Mouse (Mus musculus) layer of hippocampus, adult 8-10 months (tissue): ENCODE results near the gene Hhat. TPM values are rescaled to one million over a fixed set of nuclear protein-coding genes. Genes with fewer than 3 reads are reported as not detected.

ENCODE experiments used
- DNase-seq, 2 experiments: peaks; one replicate each; pipeline ENCODE4 v3.0.0; 2022; ENCODE audit warnings: low spot score in 2 of 2
- total RNA-seq, 4 experiments: library from RNA; stranded (reverse); gene quantifications; 2 replicates each; pipeline ENCODE4 v1.2.4; 2022

The Hhat gene
- total RNA-seq, 4 experiments from 2014 or later, result 1.4 to 2.1 (median 1.7) TPM

DNA sequence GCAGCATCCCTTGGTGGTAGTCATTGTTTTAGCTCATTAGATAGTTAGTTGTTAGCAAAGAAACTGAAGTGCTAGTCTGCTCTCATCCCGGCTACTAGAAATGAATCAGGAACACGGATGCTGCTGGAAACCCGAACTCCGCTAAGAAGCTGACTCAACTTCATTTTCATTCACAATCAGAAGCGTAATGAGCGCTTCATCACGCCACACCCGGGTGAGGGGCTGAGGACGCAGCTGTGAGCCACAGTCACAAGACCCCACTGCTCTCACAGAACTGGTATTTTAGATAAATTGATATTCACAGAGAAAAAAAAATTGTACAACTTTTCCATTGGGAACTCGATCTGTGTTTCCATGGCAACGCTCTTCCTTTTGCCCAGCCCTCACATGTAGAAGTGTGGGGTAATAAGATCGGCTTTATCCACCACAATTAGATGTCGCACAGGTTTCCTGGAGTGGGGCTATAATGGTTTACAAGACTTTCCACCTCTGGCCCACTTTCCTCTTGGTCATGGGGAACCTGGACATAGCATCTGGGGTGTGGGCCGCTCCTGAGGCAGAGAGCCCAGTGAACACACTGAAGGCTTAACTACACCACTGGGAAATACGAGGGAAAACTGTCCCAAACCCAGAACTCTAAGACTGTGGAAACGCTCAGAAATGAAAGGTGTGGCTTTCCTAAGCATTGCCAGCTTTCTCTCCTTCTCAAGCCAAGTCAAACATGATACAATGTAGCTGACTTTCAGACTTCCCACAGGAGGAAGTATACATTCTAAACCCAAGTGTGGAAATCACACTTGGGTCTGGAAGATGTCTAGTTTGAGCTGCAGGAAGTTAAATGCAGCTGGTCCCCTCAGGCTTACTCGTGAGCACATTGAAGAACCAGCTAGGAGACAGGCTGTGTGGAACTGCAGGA is 14.3 kb upstream of the Hhat start:
- DNase-seq, result peak in 1 of 2 experiments; percentile 25

- peak; percentile 36 to 37 for DNase-seq
These were observed 13.4 kb upstream of the Hhat start for GRCm38 (mm10) chr1:192784374-192784773.

DNA sequence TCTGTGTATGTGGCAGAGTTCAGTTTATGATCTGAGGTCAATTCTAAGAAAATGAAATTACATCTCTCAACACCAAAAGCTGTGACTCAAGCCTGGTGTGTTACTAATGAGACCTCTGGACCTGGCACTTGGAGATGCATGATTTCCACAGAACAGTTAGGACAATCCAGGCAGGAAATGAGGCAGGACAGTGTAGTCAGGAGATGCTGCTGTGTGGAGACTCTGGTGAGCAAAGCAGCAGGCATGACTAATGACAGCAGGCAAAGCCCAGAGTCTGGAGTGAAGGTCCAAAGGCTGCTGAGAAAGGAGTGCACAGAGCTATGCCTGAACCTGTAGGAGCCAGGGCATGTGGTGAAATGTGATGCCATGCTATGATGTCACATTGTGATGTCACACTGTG is 10.2 kb upstream of the Hhat start:
- no peak for DNase-seq

- DNase-seq, result no peak
These were observed 8.0 kb upstream of the Hhat start for GRCm38 (mm10) chr1:192778869-192779514.

DNA sequence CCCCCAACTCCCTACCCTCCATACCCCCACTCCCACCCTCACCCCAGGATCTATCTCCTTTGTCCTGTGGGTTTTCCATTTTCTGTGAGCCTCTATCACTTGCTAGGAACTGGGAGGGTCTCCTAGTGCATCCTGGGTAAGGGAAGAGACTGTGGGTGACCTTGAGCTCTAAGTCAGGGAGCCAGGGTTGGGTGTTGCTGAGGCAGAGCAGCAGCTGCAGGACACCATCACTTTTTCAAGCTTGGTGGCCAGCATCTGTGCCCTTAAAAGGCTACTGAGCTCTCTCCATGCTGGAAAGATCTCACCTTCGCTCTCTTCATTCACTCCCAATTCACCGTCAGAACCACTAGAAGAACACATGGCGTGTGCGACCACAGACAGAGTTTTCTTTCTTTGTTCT is 7.2 kb upstream of the Hhat start:
- DNase-seq, result no peak

- DNase-seq, result peak; percentile 53 to 57
These were observed 911 bp downstream of the Hhat start for GRCm38 (mm10) chr1:192770130-192770494.

DNA sequence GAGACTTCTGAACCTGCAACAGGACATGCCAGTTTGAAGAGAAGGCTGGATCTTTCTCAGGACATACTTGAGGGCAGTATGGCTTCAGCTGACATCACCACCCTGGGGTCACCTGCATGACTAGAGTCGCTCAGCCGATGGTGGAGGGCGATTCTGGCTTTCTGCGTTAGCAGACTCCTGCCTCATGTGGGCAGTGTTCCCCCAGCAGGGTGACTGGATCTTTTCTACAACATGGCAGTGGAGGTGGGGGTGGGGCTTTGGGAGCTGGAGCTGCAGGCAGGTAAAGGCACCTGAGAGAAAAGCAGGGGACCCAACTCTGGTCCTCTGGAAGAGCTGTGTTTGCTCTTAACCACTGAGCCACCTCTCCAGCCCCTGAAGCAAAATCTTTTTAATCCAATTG is 5.5 kb downstream of the Hhat start:
- DNase-seq, result no peak

DNA sequence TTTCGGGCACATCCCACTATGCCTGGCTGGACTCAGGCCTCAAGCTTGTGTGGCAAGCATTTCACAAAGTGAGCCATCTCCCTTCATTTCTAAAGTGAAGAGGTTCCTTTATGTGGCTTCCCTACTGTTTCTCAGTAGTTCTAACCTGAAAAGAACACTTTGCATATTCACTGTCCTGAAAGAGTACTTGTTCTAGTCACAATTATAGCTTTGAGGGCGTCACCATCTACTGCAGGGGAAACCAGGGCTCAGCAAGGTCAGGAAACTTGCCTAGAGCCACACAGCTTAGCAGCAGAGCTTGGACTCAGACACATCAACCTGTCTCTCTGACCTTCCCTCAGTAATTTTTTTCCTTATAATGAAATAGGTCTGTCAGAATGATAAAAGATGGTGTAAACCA is 6.5 kb downstream of the Hhat start:
- no peak for DNase-seq

DNA sequence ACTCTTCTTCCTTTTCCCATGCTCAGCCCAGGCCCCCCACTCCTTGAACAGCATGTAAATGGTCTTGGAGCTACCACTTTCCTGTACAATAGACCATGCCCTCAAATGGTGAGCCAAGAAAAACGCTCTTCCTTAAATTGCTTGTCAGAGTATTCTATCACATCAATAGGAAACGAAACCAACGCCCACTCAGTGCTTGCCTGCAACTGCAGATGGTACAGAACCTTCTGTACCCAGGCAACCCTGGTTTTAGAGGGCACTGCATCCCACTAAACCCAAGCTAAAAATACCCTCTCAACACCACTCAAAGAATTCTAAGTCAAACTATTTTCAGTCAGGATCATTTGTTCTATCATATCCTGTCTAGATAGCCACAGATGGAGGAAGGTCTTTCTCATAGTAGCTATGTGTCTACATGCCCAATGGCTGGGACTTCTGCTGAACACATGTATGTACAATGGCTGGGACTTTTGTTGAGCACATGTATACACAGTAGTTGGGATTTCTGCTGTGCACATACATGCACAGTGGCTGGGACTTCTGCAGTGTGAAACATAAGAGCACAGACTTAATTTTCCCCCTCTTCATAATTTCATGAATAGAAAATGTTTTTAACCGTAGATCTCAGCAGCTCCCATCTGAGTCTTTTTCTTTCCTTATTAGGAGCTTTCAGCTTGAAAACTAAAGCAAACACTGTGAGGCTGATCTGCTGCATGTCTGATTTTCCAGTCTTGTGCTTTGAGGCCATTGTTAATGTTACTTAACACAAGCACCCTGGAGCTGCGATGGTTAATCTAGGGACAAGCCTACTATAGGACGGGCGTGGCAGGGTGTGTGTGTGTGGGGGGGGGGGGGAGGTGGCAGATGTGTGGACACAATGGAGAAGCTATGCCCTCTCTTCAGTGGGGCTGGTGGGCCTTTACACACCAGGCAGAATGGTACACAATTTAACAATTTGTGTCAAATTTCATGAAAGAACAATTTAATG is 7.8 kb downstream of the Hhat start:
- no peak for DNase-seq

- no peak for DNase-seq
These were observed 14.3 kb downstream of the Hhat start for GRCm38 (mm10) chr1:192756674-192757073.

DNA sequence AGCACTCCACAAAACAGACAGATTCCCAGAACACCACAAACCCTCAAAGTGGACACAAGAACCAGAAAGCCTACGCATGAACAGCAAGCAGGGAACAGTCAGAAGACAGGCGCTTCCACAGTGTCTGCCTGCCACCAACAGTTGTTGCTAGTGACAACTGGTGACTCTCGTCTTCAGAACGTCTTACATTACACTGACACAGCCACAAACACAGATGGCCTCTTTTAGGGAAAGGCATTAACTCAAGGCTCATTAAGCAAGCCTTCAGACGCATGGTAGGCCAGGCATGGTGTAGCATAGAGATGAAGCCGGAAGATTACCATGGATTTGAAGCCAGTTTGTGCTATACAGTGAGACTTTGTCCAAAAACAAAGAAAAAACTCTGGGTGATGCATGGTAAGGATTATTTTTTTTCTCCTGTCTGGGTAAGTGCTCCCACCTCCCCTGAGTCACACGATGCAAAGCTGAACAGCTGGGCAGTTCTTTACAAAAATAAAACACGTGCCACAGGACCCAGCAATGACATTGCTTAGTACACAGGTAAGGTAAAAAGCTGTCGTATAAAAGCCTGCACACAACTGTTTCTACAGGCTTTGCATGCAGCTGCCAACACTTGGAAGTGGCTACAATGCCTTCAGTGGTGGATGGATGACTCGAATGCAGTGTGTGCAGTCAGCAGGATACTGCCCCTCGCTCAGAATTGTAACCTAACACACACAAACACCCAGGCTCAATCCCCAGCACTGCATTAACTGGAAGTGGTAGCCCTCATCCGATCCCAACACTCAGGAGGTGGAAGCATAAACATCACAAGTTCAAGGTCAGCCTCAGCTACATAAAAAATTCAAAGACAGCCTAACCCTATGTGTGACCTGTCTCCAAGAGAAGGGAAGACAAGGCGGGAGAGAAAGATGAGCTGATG is 15.1 kb downstream of the Hhat start:
- DNase-seq, result no peak

GRCm38 (mm10) chr1:192755246-192755645 is 15.8 kb downstream of the Hhat start:
- DNase-seq, result no peak

DNA sequence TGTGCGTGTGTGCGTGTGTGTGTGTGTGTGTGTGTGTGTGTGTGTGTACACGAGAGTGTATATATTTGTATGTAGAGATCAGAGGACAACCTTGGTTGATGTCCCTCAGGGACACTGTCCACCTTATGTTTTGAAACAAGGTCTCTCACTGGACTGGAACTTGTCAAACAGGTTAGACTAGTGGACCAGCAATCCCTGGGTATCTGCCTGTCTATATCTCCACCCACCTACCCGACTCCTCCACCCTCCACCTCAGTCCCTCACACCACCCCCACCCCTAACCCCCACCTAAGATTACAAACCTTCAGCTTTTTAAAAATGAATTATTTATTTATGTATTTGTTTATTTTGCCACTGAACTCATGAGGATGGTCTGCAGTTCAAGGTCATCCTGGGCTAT is 16.8 kb downstream of the Hhat start:
- no peak for DNase-seq

- no peak for DNase-seq
These were observed 18.1 kb downstream of the Hhat start for GRCm38 (mm10) chr1:192752659-192753601.

DNA sequence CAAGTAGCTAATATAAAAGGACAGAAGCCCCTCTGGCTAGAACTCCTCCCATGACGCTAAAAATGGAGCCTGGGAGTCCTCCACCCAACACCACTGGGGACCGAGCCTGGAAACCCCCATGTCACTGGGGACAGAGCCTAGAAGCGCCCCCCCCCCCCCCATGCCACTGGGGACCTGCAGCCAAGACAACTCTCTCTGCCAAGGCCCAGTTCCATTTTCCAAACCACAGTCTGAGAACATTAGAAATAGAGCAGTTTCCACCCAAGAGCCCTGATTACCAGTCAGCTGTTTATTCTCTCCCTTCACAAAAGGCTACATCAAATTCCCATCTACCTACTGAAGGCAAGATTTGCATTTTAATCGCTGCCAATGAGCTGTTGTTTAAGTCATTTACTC is 21.0 kb downstream of the Hhat start:
- no peak for DNase-seq

DNA sequence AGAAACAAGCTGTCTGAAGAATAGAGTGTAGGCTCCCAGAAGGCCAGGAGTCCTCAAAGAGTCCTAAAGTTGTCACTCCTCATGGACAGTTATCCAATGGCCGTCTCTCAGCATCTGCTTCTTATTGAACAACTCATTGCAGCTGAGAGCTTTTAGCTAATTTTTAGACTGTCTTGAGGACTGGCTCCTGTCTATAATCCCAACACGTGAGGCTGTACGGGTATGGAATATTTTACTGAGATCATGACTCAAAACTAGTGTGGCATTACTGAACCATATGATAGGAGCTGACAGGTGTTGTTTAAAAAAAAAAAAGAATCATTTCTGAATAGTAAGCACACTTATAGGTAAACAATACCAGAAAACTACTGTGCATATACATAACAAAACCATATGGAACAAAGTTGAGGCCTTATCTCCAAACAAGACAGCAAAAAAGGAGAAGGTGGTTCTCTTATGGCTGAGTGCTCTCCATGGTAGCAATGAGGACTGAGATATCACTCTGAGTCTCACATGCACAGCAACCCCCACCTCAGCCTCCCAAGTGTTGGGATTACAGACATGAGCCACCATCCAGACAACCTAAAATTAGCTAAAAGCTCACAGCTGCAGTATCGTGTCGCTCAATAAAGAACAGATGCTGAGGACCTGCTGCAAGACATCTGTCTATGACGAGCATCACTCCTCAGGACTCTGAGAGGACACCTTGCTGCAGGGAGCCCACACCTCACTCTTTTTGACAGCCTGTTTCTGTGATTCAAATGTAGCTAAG is 21.6 kb downstream of the Hhat start:
- DNase-seq, result no peak

DNA sequence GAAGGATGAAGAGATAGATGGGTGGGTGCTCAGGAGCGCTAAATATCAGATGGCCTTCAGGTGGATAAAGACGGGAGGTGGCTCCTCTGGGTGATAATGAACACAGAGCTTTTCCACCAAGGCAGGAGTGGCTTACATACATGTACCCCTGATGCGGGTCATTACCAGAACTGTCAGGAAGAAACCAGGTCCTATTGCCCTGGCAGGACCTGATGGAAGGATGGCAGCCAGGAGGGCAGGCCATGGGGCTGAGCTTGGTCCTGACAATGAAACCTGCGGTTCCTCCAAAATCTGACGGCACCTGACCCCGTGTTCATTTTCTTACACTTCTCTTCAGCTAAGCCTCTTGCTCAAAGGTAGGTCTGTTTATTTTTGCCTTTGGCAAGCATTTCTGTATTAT is 24.8 kb downstream of the Hhat start:
- no peak for DNase-seq

- peak in 1 of 2 experiments; percentile 21 for DNase-seq
These were observed 25.6 kb downstream of the Hhat start for GRCm38 (mm10) chr1:192745240-192746101.
